Mouse (Mus musculus) C2C12 (cell line): ENCODE data around the gene Nlrc3.

Experiments
- CEBPB ChIP-seq: IDR thresholded peaks from one replicate; pipeline ENCODE4 v1.6.1; 2011; ENCODE audit warnings: low read depth, mild to moderate bottlenecking, control low read depth, moderate library complexity
- CTCF ChIP-seq: IDR thresholded peaks from one replicate; pipeline ENCODE4 v1.5.1; 2011; ENCODE audit not compliant: control insufficient read depth, insufficient read depth, insufficient read length
- FOSL1 ChIP-seq: IDR thresholded peaks from one replicate; pipeline ENCODE4 v1.8.0; 2011; ENCODE audit warnings: mild to moderate bottlenecking, low read length; ENCODE audit not compliant: poor library complexity, insufficient read depth, severe bottlenecking
- MAX ChIP-seq: IDR thresholded peaks from one replicate; pipeline ENCODE4 v1.6.1; 2011; ENCODE audit warnings: mild to moderate bottlenecking, control low read depth
- MYOG ChIP-seq: IDR thresholded peaks from one replicate; pipeline ENCODE4 v1.6.1; 2011; ENCODE audit not compliant: control insufficient read depth, insufficient read length; ENCODE audit errors: extremely low read depth
- USF1 ChIP-seq: IDR thresholded peaks from one replicate; pipeline ENCODE4 v1.6.1; 2011; ENCODE audit warnings: low read depth, mild to moderate bottlenecking, control low read depth, moderate library complexity

- TF ChIP-seq CTCF (no peak), FOSL1 (no peak), MYOG (no peak), MAX (no peak), USF1 (no peak), CEBPB (no peak)
Observed at GRCm38 (mm10) chr16:3976251-3976671, at the start of gene Nlrc3.
